ENCODE assay signal across 12 mouse cellular contexts in the genomic region with DNA sequence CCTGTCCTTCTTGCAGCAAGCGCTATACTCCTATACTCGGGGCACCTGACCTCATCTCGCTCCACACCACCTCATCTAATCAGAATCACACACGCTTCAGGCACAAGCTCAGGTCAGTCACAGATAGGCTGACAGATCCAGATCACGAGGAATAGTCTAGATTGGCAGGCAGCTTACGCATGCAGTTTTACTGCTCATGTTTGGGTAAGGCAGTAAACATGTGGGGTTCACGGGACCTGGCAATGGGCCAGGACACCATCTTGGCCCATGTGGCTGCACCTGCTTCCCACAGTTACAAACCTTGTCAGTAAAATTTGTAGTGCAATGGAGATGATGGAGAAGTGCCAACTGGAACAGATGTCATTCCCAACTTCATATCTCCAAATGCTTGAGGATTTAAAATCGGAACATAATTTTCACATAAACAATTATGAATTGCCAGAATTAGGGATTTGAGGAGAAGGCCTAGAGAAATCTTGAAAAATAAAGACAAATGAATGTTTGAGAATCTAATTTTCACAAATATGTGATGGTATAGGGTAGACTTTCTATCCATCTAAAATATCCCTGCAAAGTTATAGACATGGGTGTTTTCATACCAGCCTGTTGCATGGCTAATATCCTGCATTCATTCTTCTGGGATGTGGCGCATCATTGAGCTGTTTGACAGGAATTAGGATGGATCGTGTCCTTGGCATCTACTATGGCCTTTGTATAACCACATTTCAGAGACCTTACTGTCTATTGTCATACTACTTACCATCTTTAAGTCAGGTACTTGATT.
DNase-seq lines count a peak whose midpoint lies in the region; ATAC-seq and TF ChIP-seq lines count a peak whose summit lies in the region.
"Had no signal": no experiment of that assay in that cellular context is flagged by ENCODE, and none has a peak within 500 bp of the region (broad histone marks: within the 10 kb centered on the region; RNA-seq: fewer than 3 reads in every experiment).

No protein-coding gene starts in this region.

- no peak overlapping the region for H3K4me2 ChIP-seq in hindbrain, embryonic 13.5 days
- no peak overlapping the region for H3K4me2 ChIP-seq in lung, postnatal 0 days (replicated peaks; ENCODE audit: low read depth, low read length)
- H3K4me2 ChIP-seq in heart, embryonic 12.5 days = no peak overlapping the region
- H3K4me2 ChIP-seq: embryonic facial prominence, embryonic 12.5 days; limb, embryonic 15.5 days had no signal

- H3K4me1 ChIP-seq in hindbrain, embryonic 13.5 days (replicated peaks) = no peaks in the 10 kb centered on the region
- H3K4me1 ChIP-seq in hindbrain, embryonic 10.5 days (replicated peaks) = no peaks in the 10 kb centered on the region
- H3K4me1 ChIP-seq in lung, postnatal 0 days (ENCODE audit: insufficient read depth, low read depth, low read length) = no peaks in the 10 kb centered on the region
- no peaks in the 10 kb centered on the region for H3K4me1 ChIP-seq in heart, embryonic 12.5 days (replicated peaks)
- H3K4me1 ChIP-seq: embryonic facial prominence, embryonic 12.5 days; limb, embryonic 15.5 days; midbrain, embryonic 10.5 days had no signal

- no peak overlapping the region for H3K4me3 ChIP-seq in hindbrain, embryonic 13.5 days
- no peak overlapping the region for H3K4me3 ChIP-seq in hindbrain, embryonic 10.5 days
- H3K4me3 ChIP-seq in lung, postnatal 0 days (ENCODE audit: low read depth, low read length) = no peak overlapping the region
- no peak overlapping the region for H3K4me3 ChIP-seq in heart, embryonic 12.5 days
- H3K4me3 ChIP-seq: embryonic facial prominence, embryonic 12.5 days; limb, embryonic 15.5 days; midbrain, embryonic 10.5 days had no signal

- H3K27me3 ChIP-seq in hindbrain, embryonic 13.5 days = no peaks in the 10 kb centered on the region
- H3K27me3 ChIP-seq in hindbrain, embryonic 10.5 days (ENCODE audit: insufficient read depth, poor library complexity, severe bottlenecking) = no peaks in the 10 kb centered on the region
- no peaks in the 10 kb centered on the region for H3K27me3 ChIP-seq in lung, postnatal 0 days (replicated peaks; ENCODE audit: insufficient read depth, low read length)
- no peaks in the 10 kb centered on the region for H3K27me3 ChIP-seq in heart, embryonic 12.5 days (replicated peaks)
- H3K27me3 ChIP-seq: embryonic facial prominence, embryonic 12.5 days; limb, embryonic 15.5 days had no signal

- TF ChIP-seq CTCF in lung, postnatal 0 days (IDR thresholded peaks at IDR 0.05) = no peak

- no peak for TF ChIP-seq EP300 in lung, postnatal 0 days (IDR thresholded peaks at IDR 0.05)

- H3K9ac ChIP-seq in hindbrain, embryonic 13.5 days = no peak overlapping the region
- H3K9ac ChIP-seq in lung, postnatal 0 days (replicated peaks; ENCODE audit: low read depth) = no peak overlapping the region
- H3K9ac ChIP-seq in heart, embryonic 12.5 days = no peak overlapping the region
- H3K9ac ChIP-seq: embryonic facial prominence, embryonic 12.5 days; limb, embryonic 15.5 days had no signal

- ATAC-seq in hindbrain, embryonic 13.5 days (ENCODE audit: low FRiP score) = peak; percentile 52; the same call in 1 of the 2 replicates
- ATAC-seq in lung, postnatal 0 days = no peak
- no peak for ATAC-seq in heart, embryonic 12.5 days (ENCODE audit: insufficient number of reproducible peaks, low FRiP score)

- DNase-seq in hindbrain, embryonic 10.5 days (ENCODE audit: low spot score) = no peak
- DNase-seq in cerebellum, postnatal 10 days = peak; percentile 90 to 91
- DNase-seq in layer of hippocampus, adult 9-10 months (ENCODE audit: low spot score) = peak; percentile 30
- peak; percentile 49 to 67 for DNase-seq in right cerebral cortex, postnatal 10 days (ENCODE audit: low spot score in 2 of 2)
- no peak for DNase-seq in Muller cell, postnatal 12 days (ENCODE audit: inconsistent ontology term)
- DNase-seq in lung, postnatal 0 days (ENCODE audit: low spot score) = no peak
- DNase-seq: heart, postnatal 36 days had no signal

- no peak overlapping the region for H3K27ac ChIP-seq in hindbrain, embryonic 13.5 days
- H3K27ac ChIP-seq in hindbrain, embryonic 10.5 days = no peak overlapping the region
- H3K27ac ChIP-seq in lung, postnatal 0 days (ENCODE audit: low read length) = no peak overlapping the region
- no peak overlapping the region for H3K27ac ChIP-seq in heart, embryonic 12.5 days (ENCODE audit: poor library complexity, severe bottlenecking)
- H3K27ac ChIP-seq: embryonic facial prominence, embryonic 12.5 days; limb, embryonic 15.5 days; midbrain, embryonic 10.5 days had no signal

- 90% methylated on average over 10 of the region's 10 CpGs for WGBS in hindbrain, embryonic 13.5 days
- WGBS in hindbrain, embryonic 10.5 days = 91% methylated on average over 10 of the region's 10 CpGs
- 81% methylated on average over 10 of the region's 10 CpGs for WGBS in lung, postnatal 0 days
- WGBS in heart, embryonic 12.5 days = 83% methylated on average over 10 of the region's 10 CpGs

- H3K9me3 ChIP-seq in hindbrain, embryonic 13.5 days = no peaks in the 10 kb centered on the region; the same call in 1 of the 2 replicates
- H3K9me3 ChIP-seq in hindbrain, embryonic 10.5 days = peaks cover 13% of the 10 kb centered on the region
- H3K9me3 ChIP-seq in lung, postnatal 0 days (ENCODE audit: low read length) = no peaks in the 10 kb centered on the region
- H3K9me3 ChIP-seq in heart, embryonic 12.5 days (replicated peaks) = peaks cover 11% of the 10 kb centered on the region
- H3K9me3 ChIP-seq: limb, embryonic 15.5 days had no signal

- no peaks in the 10 kb centered on the region for H3K36me3 ChIP-seq in hindbrain, embryonic 13.5 days
- no peaks in the 10 kb centered on the region for H3K36me3 ChIP-seq in hindbrain, embryonic 10.5 days
- no peaks in the 10 kb centered on the region for H3K36me3 ChIP-seq in lung, postnatal 0 days (ENCODE audit: insufficient read depth, low read length)
- no peaks in the 10 kb centered on the region for H3K36me3 ChIP-seq in heart, embryonic 12.5 days
- H3K36me3 ChIP-seq: embryonic facial prominence, embryonic 12.5 days; limb, embryonic 15.5 days; midbrain, embryonic 10.5 days had no signal

Comparison
In these comparisons a context has a peak if more than half of its experiments do, and no peak if none do; other contexts are left out.
1. DNase-seq: peak in cerebellum, postnatal 10 days (2 of 2), layer of hippocampus, adult 9-10 months (single experiment) and right cerebral cortex, postnatal 10 days (2 of 2); none in hindbrain, embryonic 10.5 days (single experiment), Muller cell, postnatal 12 days (single experiment) and lung, postnatal 0 days (single experiment).